Mouse (Mus musculus) cerebellum, adult (tissue): ENCODE measurements around the gene Lce1l.
"Not testable (repeated sequence)": the region's sequence is repeated elsewhere in the genome, so short reads cannot be mapped to it uniquely, and the experiment has no call there.

ENCODE experiments used
- ATAC-seq: cut with Nextera tagmentation; 2 replicates; pipeline ENCODE4 v1.9.2; 2017; ENCODE audit warnings: mild to moderate bottlenecking, moderate library complexity, mixed read lengths; ENCODE audit not compliant: insufficient number of reproducible peaks, low FRiP score, low TSS enrichment

The Lce1l gene

DNA sequence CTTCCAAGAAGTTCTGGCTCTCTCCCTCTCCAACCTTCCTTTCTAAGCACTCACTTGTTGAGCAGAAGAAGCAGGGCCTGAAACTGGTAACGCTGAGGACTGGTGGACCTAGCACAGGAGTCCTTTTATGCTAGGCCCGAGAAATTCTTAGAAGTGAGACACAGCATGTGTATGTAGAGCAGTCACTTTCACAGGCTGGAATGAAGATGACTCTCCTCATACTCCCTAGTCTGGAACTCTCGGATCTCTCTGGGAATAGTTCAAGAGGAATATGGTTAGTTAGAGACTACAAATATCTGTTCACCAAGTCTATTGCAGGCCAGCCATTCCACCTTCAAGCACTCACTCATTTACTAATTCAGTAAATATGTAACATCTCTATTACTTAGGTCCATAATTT, at the start of gene Lce1l:
Gene Lce1l, minus strand, starts transcription at position 101 of the 400 bp plus-strand sequence.
- ATAC-seq, result no peak

DNA sequence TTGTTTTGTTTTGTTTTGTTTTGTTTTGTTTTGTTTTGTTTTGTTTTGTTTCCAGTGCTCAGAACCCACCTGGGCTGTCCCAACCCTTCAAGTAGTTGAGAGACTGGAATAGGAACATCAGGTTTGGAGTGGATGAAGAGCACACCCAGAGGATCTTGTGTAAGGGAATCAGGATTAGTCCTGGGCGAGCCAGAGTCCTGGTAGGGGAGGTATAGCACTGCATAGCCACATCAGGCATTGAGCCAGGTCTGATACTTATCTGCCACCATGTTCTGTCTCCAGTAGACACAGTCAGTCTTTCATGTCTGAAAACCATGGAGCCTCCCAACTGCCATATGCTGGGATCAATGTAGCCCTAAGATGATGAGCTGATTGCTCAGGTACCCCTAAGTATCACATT, 43.4 kb upstream of the Lce1l start:
- no peak for ATAC-seq

DNA sequence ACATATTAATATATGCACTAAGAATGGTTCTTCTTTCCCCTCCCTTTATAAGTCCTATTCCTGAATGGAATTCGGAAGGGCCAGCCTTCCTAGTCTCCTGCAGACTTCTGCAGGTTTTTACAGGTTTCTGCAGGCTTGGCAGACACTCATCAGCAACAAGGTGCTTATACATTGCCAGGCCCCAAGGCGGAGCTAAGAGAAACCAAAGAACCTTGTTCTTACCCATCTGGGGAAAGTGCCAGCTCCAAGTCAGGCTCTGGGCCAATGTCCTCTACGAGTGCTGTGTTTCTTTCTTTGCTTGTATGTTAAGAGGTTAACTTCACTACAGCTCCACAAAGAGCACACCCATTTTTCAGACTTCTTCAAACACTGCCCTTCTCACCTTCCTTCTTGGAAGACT, 43.0 kb upstream of the Lce1l start:
- no peak for ATAC-seq

DNA sequence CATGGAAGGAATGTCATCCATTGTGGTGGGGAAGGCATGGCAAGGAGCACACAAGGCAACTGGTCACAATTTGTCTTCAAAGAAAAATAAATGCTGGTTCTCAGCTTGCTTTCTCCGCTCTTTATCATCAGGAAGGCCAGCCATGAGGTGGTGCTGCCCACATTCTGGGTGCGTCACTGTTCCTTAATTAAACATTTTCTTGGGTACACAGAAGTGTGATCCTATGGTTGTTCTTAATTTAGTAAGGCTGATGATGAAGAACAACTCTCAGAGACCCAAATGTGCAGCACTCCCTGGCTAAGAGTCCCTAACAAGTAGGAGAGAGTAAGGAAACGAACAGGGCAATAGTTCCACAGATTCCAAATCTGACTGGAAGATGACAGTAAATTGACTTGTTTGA, 23.1 kb upstream of the Lce1l start:
- no peak for ATAC-seq

DNA sequence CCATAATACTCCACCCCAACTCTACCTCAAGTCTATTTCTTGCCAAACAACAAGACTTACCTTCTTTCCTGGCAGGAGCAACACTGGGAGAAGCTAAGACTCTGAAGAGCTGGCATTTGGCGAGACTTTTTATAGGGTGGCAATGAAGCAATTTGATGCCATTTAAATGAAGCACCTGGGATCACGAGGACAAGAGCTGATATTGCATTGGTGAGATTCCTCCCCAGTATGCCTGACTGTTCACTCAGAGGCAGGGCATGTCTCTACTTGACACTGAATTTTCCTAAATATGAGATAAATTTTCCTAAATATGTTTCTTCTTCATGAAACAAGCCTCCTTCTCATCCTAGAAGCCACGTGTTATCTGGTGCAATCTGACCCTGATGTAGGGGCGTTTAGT, 19.0 kb upstream of the Lce1l start, which contains the start of gene 2310050C09Rik:
Gene 2310050C09Rik, minus strand, starts transcription at position 101 of the 400 bp plus-strand sequence.
- no peak for ATAC-seq

DNA sequence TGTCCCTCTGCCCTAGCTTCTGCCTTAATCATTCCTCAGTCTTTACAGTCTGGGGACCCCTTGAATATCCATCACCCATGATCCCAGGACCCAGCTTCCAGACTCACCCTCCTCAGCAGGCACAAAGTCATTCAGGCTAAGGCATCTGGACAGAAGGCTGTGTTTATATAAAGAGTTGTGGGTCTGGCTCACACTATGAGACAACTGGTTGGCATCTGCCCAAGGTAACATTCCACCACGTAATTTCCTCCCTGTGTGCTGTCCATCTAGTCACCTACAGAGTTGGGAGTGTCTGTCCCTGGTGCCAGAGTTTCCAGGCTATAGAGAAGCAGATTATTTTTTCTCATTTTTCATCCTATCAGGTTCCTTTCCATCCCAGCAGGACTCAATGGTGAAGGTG, 24.0 kb downstream of the Lce1l start, which contains the start of gene Kprp:
Gene Kprp, minus strand, starts transcription at position 140 of the 400 bp plus-strand sequence.
- ATAC-seq, result no peak; the same call in 1 of the 2 replicates

DNA sequence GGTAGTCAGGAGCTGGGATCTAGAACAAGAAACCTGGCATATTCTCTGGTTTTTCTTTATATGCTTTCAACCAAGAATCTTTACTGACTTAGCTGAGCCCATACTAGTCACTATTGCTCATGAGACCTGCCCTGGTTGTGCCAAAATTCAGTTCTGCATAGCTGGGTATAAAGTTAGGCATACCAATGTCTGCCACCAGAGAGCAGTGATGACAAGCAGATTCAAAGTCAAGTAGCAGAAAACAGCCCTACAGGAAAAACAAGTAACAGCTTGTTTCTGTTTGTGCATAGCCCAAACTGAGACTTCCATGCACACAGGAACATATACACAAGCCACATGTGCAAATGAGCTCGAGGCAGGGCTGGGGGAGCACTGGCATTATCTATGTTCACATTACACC, 25.3 kb downstream of the Lce1l start:
- no peak for ATAC-seq

DNA sequence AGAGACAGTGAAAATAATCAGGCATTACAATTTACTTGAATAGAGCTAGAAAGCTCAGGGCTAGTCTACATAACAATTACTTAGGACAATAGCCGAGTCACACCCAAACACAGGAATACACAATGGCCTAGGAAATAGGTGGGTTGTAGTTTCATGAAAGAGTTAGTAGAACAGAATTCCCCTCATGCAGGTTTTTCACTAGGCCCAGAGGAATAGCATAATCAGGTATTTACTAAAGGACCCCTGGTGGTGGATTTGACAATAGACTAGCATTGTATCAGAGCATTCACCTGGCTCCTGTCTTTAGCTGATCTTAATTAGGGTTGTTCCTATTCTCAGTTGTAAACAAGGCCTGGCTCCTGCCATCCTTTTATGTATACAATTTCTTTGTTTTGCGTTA, 35.0 kb downstream of the Lce1l start:
- ATAC-seq, result not testable (repeated sequence)

DNA sequence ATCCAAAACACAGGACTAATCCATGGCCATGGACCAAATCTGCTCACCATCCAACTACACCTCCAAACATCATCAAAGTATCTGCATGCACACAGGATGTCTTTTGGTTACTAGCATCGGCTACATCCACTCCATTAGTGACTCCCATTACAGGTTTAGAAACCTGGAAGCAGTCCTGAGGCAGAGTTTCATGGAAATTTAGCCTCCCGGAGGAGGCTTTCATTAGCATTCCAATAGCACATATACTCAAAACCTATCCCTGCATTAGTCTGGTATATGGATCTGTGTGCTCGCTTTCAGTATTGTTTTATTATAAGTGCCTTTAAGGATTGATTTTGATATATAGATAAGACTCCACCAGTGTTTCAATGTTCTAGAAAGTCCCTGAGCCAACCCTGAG, 35.5 kb downstream of the Lce1l start:
- no peak for ATAC-seq

DNA sequence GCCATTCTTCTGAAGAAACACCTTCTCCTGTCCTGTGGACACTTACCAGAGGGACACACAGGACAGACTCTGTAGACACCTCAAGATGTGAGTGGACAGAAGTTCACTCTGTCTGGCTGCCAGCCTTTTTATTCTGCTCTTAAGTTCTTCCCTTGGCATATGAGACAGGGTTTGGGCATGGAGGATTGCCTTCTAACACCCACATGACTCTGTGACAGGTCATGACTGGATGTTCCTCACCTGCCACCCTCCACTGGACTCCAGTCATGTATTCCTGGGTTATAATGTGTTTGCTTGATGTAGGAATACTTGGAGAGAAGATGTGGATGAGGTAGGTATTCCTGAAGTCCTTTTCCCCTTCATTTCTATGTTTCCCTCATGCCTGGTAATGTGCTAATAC, 43.3 kb downstream of the Lce1l start, which contains the start of gene Lce1k:
Gene Lce1k, minus strand, starts transcription at position 101 of the 400 bp plus-strand sequence.
- no peak for ATAC-seq
